Mouse (Mus musculus) midbrain, embryonic 13.5 days (tissue): ENCODE measurements around the gene Treml4. TPM values are rescaled to one million over a fixed set of nuclear protein-coding genes. Genes with fewer than 3 reads are reported as not detected.

Experiments used
- ATAC-seq: fragments of 200-750 bp; cut with Nextera tagmentation; 2 replicates; pipeline ENCODE4 v1.8.0; 2017; ENCODE audit warnings: mild to moderate bottlenecking, moderate TSS enrichment, moderate library complexity
- H3K27ac ChIP-seq: fragments of 300-500 bp; sonication (generic); 2 replicates; pipeline ENCODE4 v1.5.1; 2015; ENCODE audit warnings: inconsistent platforms, mild to moderate bottlenecking, moderate library complexity
- H3K27me3 ChIP-seq: fragments of 300-500 bp; sonication (generic); 2 replicates; pipeline ENCODE4 v1.6.1; 2015; ENCODE audit warnings: mild to moderate bottlenecking, inconsistent platforms
- H3K36me3 ChIP-seq: fragments of 300-500 bp; sonication (generic); 2 replicates; pipeline ENCODE4 v1.6.1; 2015; ENCODE audit warnings: mild to moderate bottlenecking, inconsistent platforms
- H3K4me1 ChIP-seq: fragments of 300-500 bp; sonication (generic); replicated peaks from 2 replicates; pipeline ENCODE4 v1.6.1; 2015; ENCODE audit warnings: inconsistent platforms
- H3K4me2 ChIP-seq: fragments of 300-500 bp; sonication (generic); replicated peaks from 2 replicates; pipeline ENCODE4 v1.6.1; 2015; ENCODE audit warnings: moderate library complexity, mild to moderate bottlenecking, inconsistent platforms
- H3K4me3 ChIP-seq: fragments of 300-500 bp; sonication (generic); replicated peaks from 2 replicates; pipeline ENCODE4 v1.5.1; 2015; ENCODE audit warnings: mild to moderate bottlenecking, inconsistent platforms
- H3K9ac ChIP-seq: fragments of 300-500 bp; sonication (generic); replicated peaks from 2 replicates; pipeline ENCODE4 v1.6.1; 2015; ENCODE audit warnings: mild to moderate bottlenecking, inconsistent platforms
- H3K9me3 ChIP-seq: fragments of 300-500 bp; sonication (generic); 2 replicates; pipeline ENCODE4 v1.6.1; 2016; ENCODE audit warnings: mild to moderate bottlenecking, inconsistent platforms
- WGBS: fragments of 180-500 bp; shearing (Covaris S2); methylation state at CpG from one replicate; pipeline ENCODE4 v1.1.7; 2015; 5-methylcytosine and 5-hydroxymethylcytosine counted together
- polyA plus RNA-seq: library from polyadenylated mRNA; unstranded; fragments of >200 nt; fragmentation: Nextera tagmentation; extraction: Ambion mirVana; gene quantifications from 2 replicates; pipeline ENCODE4 v1.2.1, GENCODE M21; 2015

Gene Treml4
- polyA plus RNA-seq, 1 experiment from 2014 or later: 0.20 TPM

- H3K9me3 ChIP-seq: peaks cover 8% of the 10 kb centered on the region
- H3K4me2 ChIP-seq: no peak overlapping the region
- H3K4me1 ChIP-seq: no peaks in the 10 kb centered on the region
- no peaks in the 10 kb centered on the region for H3K27me3 ChIP-seq
- ATAC-seq: no peak
- no peaks in the 10 kb centered on the region for H3K36me3 ChIP-seq
- no peak overlapping the region for H3K27ac ChIP-seq
- H3K9ac ChIP-seq: no peak overlapping the region
- no peak overlapping the region for H3K4me3 ChIP-seq
These were observed 7.5 kb upstream of the Treml4 start for GRCm38 (mm10) chr17:48256575-48256974.

- Histone ChIP-seq H3K4me3 (no peak overlapping the region), H3K4me2 (no peak overlapping the region), H3K36me3 (no peaks in the 10 kb centered on the region), H3K27me3 (no peaks in the 10 kb centered on the region), H3K9me3 (peaks cover 8% of the 10 kb centered on the region), H3K27ac (no peak overlapping the region), H3K4me1 (no peaks in the 10 kb centered on the region), H3K9ac (no peak overlapping the region)
- no peak for ATAC-seq
- WGBS: 91% methylated on average over 2 of the region's 2 CpGs
These were observed 2.2 kb upstream of the Treml4 start for GRCm38 (mm10) chr17:48261868-48262267.

DNA sequence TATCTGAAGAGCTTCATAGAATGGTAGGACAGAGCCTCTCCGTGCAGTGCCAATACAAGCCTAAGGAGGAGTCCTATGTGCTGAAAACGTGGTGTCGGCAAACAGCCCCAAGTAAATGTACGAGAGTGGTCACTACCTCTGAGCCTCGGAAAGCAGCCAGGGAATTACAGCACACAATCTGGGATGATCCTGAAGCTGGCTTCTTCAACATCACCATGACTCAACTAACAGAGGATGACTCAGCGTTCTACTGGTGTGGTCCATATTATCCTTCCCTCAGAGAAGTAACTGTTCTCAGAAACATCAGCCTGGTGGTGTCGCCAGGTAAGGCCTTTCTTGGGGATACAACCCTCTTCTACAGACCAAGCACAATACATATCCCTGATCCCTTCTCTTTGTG is 567 bp downstream of the Treml4 start:
- H3K27me3 ChIP-seq: no peaks in the 10 kb centered on the region
- no peaks in the 10 kb centered on the region for H3K36me3 ChIP-seq
- 92% methylated on average over 7 of the region's 7 CpGs for whole genome bisulfite sequencing
- no peaks in the 10 kb centered on the region for H3K9me3 ChIP-seq
- no peak overlapping the region for H3K4me3 ChIP-seq
- no peak for ATAC-seq
- no peak overlapping the region for H3K9ac ChIP-seq
- H3K27ac ChIP-seq: no peak overlapping the region
- no peaks in the 10 kb centered on the region for H3K4me1 ChIP-seq
- H3K4me2 ChIP-seq: no peak overlapping the region

- Histone ChIP-seq H3K4me1 (no peaks in the 10 kb centered on the region), H3K9ac (no peak overlapping the region), H3K4me2 (no peak overlapping the region), H3K9me3 (no peaks in the 10 kb centered on the region), H3K4me3 (no peak overlapping the region), H3K27ac (no peak overlapping the region), H3K27me3 (no peaks in the 10 kb centered on the region), H3K36me3 (no peaks in the 10 kb centered on the region)
- WGBS: 12% methylated on average over 2 of the region's 2 CpGs
- ATAC-seq: no peak
These were observed 2.0 kb downstream of the Treml4 start for GRCm38 (mm10) chr17:48266138-48266537.

DNA sequence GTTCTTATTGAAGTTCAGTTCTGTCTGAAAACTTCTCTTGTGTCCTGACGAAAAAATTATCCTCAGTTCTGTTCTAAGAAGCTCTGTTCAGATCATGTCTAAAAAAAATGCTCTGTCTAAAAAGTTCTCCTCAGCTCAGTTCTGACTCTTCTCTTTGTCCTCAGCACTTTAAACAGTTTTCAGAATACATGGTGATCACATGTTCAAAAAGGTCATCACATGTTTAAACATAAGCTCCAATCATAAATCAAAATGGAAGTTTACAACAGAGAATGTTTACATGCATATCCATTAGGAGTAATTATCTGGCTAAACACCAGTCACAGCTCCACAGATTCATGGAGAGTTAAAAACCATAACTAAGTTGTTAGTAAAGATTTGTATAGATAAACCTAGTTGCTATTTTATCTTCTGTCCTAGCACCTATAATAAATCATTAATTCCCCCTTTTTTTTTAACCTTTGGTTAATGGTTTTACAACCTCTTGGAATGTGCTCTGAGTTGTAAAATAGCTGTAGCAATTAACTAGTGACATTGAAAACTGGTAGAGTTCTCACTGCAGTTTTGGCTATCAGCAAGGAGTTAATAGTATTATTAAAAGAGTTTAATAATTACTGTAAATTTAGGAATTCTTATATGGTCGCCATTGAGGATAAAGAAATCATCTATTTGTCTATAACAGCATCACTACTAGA is 2.7 kb downstream of the Treml4 start:
- Histone ChIP-seq H3K36me3 (no peaks in the 10 kb centered on the region), H3K9me3 (no peaks in the 10 kb centered on the region), H3K4me3 (no peak overlapping the region), H3K4me1 (no peaks in the 10 kb centered on the region), H3K4me2 (no peak overlapping the region), H3K9ac (no peak overlapping the region), H3K27me3 (no peaks in the 10 kb centered on the region), H3K27ac (no peak overlapping the region)
- no peak for ATAC-seq
- WGBS: 45% methylated on average over 2 of the region's 2 CpGs

- H3K4me1 ChIP-seq: no peaks in the 10 kb centered on the region
- H3K27me3 ChIP-seq: no peaks in the 10 kb centered on the region
- no peak overlapping the region for H3K27ac ChIP-seq
- H3K36me3 ChIP-seq: no peaks in the 10 kb centered on the region
- H3K9me3 ChIP-seq: no peaks in the 10 kb centered on the region
- no peak for ATAC-seq
- no peak overlapping the region for H3K4me3 ChIP-seq
- no peak overlapping the region for H3K9ac ChIP-seq
- WGBS: 100% methylated on average over 1 of the region's 1 CpGs
- H3K4me2 ChIP-seq: no peak overlapping the region
These were observed 3.5 kb downstream of the Treml4 start for GRCm38 (mm10) chr17:48267591-48267990.

DNA sequence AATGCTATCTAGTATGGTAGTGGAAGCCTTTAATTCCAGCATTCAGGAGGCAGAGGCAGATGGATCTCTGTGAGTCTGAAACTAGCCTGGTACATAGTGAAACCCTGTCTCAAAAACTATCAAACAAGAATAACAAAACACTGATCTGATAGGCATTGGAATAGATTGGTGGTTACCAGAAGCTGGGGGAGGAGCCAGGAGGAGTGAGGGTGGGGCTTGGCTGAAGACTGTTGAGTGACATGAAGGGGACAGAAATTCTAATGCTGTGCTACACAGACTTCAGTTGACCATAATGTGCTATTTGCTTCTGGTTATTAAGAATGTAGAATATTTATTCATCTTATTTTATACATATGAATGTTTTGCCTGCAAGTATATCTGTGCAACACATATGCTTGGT is 4.2 kb downstream of the Treml4 start:
- no peak for ATAC-seq
- no peaks in the 10 kb centered on the region for H3K4me1 ChIP-seq
- H3K36me3 ChIP-seq: no peaks in the 10 kb centered on the region
- H3K4me3 ChIP-seq: no peak overlapping the region
- H3K9ac ChIP-seq: no peak overlapping the region
- no peak overlapping the region for H3K4me2 ChIP-seq
- H3K27ac ChIP-seq: no peak overlapping the region
- H3K27me3 ChIP-seq: no peaks in the 10 kb centered on the region
- no peaks in the 10 kb centered on the region for H3K9me3 ChIP-seq

GRCm38 (mm10) chr17:48269833-48270232 is 5.7 kb downstream of the Treml4 start:
- H3K27me3 ChIP-seq: no peaks in the 10 kb centered on the region
- 76% methylated on average over 4 of the region's 4 CpGs for WGBS
- no peak for ATAC-seq
- H3K4me1 ChIP-seq: no peaks in the 10 kb centered on the region
- no peak overlapping the region for H3K27ac ChIP-seq
- H3K9ac ChIP-seq: no peak overlapping the region
- H3K4me2 ChIP-seq: no peak overlapping the region
- no peaks in the 10 kb centered on the region for H3K9me3 ChIP-seq
- H3K4me3 ChIP-seq: no peak overlapping the region
- H3K36me3 ChIP-seq: no peaks in the 10 kb centered on the region

GRCm38 (mm10) chr17:48272158-48272557 is 8.1 kb downstream of the Treml4 start:
- no peak for ATAC-seq
- Histone ChIP-seq H3K4me2 (no peak overlapping the region), H3K4me1 (no peaks in the 10 kb centered on the region), H3K9ac (no peak overlapping the region), H3K27me3 (no peaks in the 10 kb centered on the region), H3K4me3 (no peak overlapping the region), H3K27ac (no peak overlapping the region), H3K36me3 (no peaks in the 10 kb centered on the region), H3K9me3 (no peaks in the 10 kb centered on the region)
- 87% methylated on average over 5 of the region's 5 CpGs for WGBS

GRCm38 (mm10) chr17:48272598-48272997 is 8.5 kb downstream of the Treml4 start:
- Histone ChIP-seq H3K4me3 (no peak overlapping the region), H3K9me3 (no peaks in the 10 kb centered on the region), H3K27me3 (no peaks in the 10 kb centered on the region), H3K4me2 (no peak overlapping the region), H3K36me3 (no peaks in the 10 kb centered on the region), H3K4me1 (no peaks in the 10 kb centered on the region), H3K9ac (no peak overlapping the region), H3K27ac (no peak overlapping the region)
- WGBS: 87% methylated on average over 4 of the region's 4 CpGs
- ATAC-seq: no peak

DNA sequence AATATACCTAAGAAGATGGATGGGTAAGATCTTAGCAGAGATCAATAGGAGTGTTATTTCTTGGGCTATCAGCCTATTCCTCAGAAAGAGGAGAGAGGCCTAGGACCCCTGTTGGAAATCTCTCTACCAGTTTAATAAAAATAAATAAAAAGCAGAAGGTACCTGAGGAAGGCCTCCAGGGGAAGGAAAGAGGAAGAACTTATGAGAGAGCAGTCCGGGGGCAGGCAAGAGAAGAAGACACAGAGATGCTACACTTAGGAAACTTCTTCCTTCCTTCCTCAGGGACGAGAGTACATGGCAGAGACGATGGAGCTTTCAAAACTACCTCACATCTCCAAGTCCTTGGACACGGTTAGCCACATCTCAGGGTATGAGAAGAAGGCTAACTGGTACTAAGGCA is 10.0 kb downstream of the Treml4 start:
- no peak for ATAC-seq
- Histone ChIP-seq H3K4me1 (no peaks in the 10 kb centered on the region), H3K36me3 (no peaks in the 10 kb centered on the region), H3K4me2 (no peak overlapping the region), H3K9me3 (no peaks in the 10 kb centered on the region), H3K9ac (no peak overlapping the region), H3K27me3 (no peaks in the 10 kb centered on the region), H3K27ac (no peak overlapping the region), H3K4me3 (no peak overlapping the region)
- 73% methylated on average over 4 of the region's 4 CpGs for WGBS

GRCm38 (mm10) chr17:48274885-48275284 is 10.8 kb downstream of the Treml4 start:
- no peaks in the 10 kb centered on the region for H3K36me3 ChIP-seq
- no peaks in the 10 kb centered on the region for H3K9me3 ChIP-seq
- no peak for ATAC-seq
- no peaks in the 10 kb centered on the region for H3K4me1 ChIP-seq
- H3K27ac ChIP-seq: no peak overlapping the region
- no peak overlapping the region for H3K4me2 ChIP-seq
- WGBS: 29% methylated on average over 6 of the region's 6 CpGs
- no peaks in the 10 kb centered on the region for H3K27me3 ChIP-seq
- no peak overlapping the region for H3K4me3 ChIP-seq
- no peak overlapping the region for H3K9ac ChIP-seq

DNA sequence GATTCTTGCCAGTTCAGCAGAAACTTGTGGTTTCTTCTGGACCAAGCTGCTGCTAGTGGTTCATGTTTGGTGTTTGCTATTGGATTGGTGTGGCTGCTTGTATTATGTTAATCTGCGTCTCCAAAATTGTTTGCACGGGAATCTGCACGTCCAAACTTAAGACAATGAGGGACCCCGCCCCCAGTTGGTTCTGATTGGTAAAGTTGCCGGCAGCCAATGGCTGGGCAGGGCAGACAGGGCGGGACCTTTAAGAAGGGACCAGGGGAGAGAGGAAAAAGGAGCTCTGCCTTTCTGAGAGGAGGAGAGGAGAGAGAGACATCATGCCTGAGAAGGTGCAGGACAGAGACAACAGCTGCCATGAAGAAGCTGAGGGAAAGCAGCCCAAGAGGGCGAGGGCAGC is 11.6 kb downstream of the Treml4 start:
- no peak for ATAC-seq
- Histone ChIP-seq H3K27ac (no peak overlapping the region), H3K36me3 (no peaks in the 10 kb centered on the region), H3K4me3 (no peak overlapping the region), H3K9me3 (no peaks in the 10 kb centered on the region), H3K27me3 (no peaks in the 10 kb centered on the region), H3K9ac (no peak overlapping the region), H3K4me1 (no peaks in the 10 kb centered on the region), H3K4me2 (no peak overlapping the region)
- WGBS: 63% methylated on average over 7 of the region's 7 CpGs
